ENCODE assay signal across 24 mouse cellular contexts in the genomic region with DNA sequence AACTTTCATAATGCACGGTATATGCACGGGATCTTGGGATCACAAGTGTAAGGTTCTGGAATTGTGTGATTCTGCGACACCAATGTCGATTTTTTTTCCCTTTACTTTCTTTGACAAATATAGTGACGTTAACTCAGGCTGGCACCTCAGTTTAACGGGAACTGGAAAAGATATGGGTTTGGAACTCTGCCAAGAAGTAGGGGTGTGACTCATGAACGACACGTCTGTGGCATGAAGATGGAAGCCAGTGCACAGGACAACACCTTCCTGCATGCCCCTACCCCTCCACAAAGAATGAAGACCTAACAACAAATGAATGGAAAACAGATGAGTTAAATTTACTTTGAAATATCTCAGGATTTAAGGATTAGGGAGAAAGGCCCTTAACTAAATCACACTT.
DNase-seq lines count a peak whose midpoint lies in the region; ATAC-seq and TF ChIP-seq lines count a peak whose summit lies in the region.
"Had no signal": no experiment of that assay in that cellular context is flagged by ENCODE, and none has a peak within 500 bp of the region (broad histone marks: within the 10 kb centered on the region; RNA-seq: fewer than 3 reads in every experiment).

No protein-coding gene starts in this region.

- DNase-seq in lung, postnatal 36 days, result peak; percentile 18
- DNase-seq in lung, postnatal 4 days, result no peak
- DNase-seq in brain, adult 2 months (ENCODE audit: low read depth, low spot score), result peak; percentile 29
- DNase-seq in large intestine, adult 2 months (ENCODE audit: low read depth, low spot score), result peak; percentile 19
- DNase-seq in hindbrain, postnatal 0 days (ENCODE audit: low spot score), result no peak
- no peak for DNase-seq in cerebellum, adult 9-10 months
- no peak for DNase-seq in ovary, postnatal 10 days (ENCODE audit: low spot score)
- DNase-seq: adrenal gland, adult 2 months; adrenal gland, postnatal 25 days; cerebellum, adult 11-12 months; cerebellum, adult 9-11 months; cerebellum, postnatal 36 days; gastrocnemius, postnatal 36 days; heart, adult 18-20 months; heart, postnatal 10 days; heart, postnatal 4 days had no signal

- no peak for ATAC-seq in forebrain, embryonic 16.5 days
- ATAC-seq in hindbrain, postnatal 0 days, result no peak
- ATAC-seq: activated CD4-positive, CD25-positive, alpha-beta regulatory T cell, adult 4 months; forebrain, embryonic 14.5 days; hindbrain, embryonic 16.5 days had no signal

- H3K4me1 ChIP-seq in forebrain, embryonic 16.5 days (replicated peaks; ENCODE audit: control insufficient read depth, insufficient read depth, low read length), result no peaks in the 10 kb centered on the region
- no peaks in the 10 kb centered on the region for H3K4me1 ChIP-seq in hindbrain, postnatal 0 days (ENCODE audit: insufficient read depth, low read length)
- H3K4me1 ChIP-seq: embryonic facial prominence, embryonic 10.5 days; heart, embryonic 10.5 days; hindbrain, embryonic 12.5 days had no signal

- no peak overlapping the region for H3K4me3 ChIP-seq in forebrain, embryonic 16.5 days (replicated peaks; ENCODE audit: low read length)
- no peak overlapping the region for H3K4me3 ChIP-seq in hindbrain, postnatal 0 days (ENCODE audit: low read length)
- H3K4me3 ChIP-seq: embryonic facial prominence, embryonic 10.5 days; heart, embryonic 10.5 days; hindbrain, embryonic 12.5 days had no signal

- no peak overlapping the region for H3K4me2 ChIP-seq in forebrain, embryonic 16.5 days (ENCODE audit: low read length)
- H3K4me2 ChIP-seq in hindbrain, postnatal 0 days (ENCODE audit: low read depth, low read length), result no peak overlapping the region
- H3K4me2 ChIP-seq: hindbrain, embryonic 12.5 days had no signal

- no peaks in the 10 kb centered on the region for H3K27me3 ChIP-seq in forebrain, embryonic 16.5 days (replicated peaks; ENCODE audit: control insufficient read depth, insufficient read depth, low read length)
- no peaks in the 10 kb centered on the region for H3K27me3 ChIP-seq in hindbrain, postnatal 0 days (ENCODE audit: insufficient read depth, low read length)
- H3K27me3 ChIP-seq: CH12.LX; hindbrain, embryonic 12.5 days had no signal

- no peaks in the 10 kb centered on the region for H3K9me3 ChIP-seq in forebrain, embryonic 16.5 days (ENCODE audit: control insufficient read depth, low read length)
- H3K9me3 ChIP-seq in hindbrain, postnatal 0 days (ENCODE audit: low read length), result no peaks in the 10 kb centered on the region
- H3K9me3 ChIP-seq: embryonic facial prominence, embryonic 10.5 days; heart, embryonic 10.5 days; hindbrain, embryonic 12.5 days had no signal

- no peak for TF ChIP-seq CTCF in hindbrain, postnatal 0 days (IDR thresholded peaks at IDR 0.05; ENCODE audit: low read depth)

- peaks cover 2% of the 10 kb centered on the region; the same call in 1 of the 2 replicates for H3K36me3 ChIP-seq in forebrain, embryonic 16.5 days (ENCODE audit: control insufficient read depth, insufficient read depth)
- no peaks in the 10 kb centered on the region for H3K36me3 ChIP-seq in hindbrain, postnatal 0 days (ENCODE audit: insufficient read depth, low read length)

- WGBS in large intestine, adult 2 months, result 43% methylated on average over 8 of the region's 8 CpGs
- 76% methylated on average over 8 of the region's 8 CpGs for WGBS in forebrain, embryonic 16.5 days
- 82% methylated on average over 8 of the region's 8 CpGs for WGBS in hindbrain, postnatal 0 days

- no peak overlapping the region for H3K27ac ChIP-seq in forebrain, embryonic 16.5 days (ENCODE audit: low read length)
- H3K27ac ChIP-seq in hindbrain, postnatal 0 days, result no peak overlapping the region
- H3K27ac ChIP-seq: embryonic facial prominence, embryonic 10.5 days; heart, embryonic 10.5 days; hindbrain, embryonic 12.5 days had no signal

- no peak overlapping the region for H3K9ac ChIP-seq in forebrain, embryonic 16.5 days (replicated peaks; ENCODE audit: low read depth, low read length)
- no peak overlapping the region for H3K9ac ChIP-seq in hindbrain, postnatal 0 days (replicated peaks; ENCODE audit: low read length)
- H3K9ac ChIP-seq: hindbrain, embryonic 12.5 days had no signal

Comparison
In these comparisons a context has a peak if more than half of its experiments do, and no peak if none do; other contexts are left out.
1. DNase-seq: peak in lung, postnatal 36 days (single experiment), brain, adult 2 months (single experiment) and large intestine, adult 2 months (single experiment); none in lung, postnatal 4 days (0 of 2), hindbrain, postnatal 0 days (single experiment), cerebellum, adult 9-10 months (single experiment) and ovary, postnatal 10 days (single experiment).